Comparison of ENCODE assay signal across 8 mouse cellular contexts in the genomic region with DNA sequence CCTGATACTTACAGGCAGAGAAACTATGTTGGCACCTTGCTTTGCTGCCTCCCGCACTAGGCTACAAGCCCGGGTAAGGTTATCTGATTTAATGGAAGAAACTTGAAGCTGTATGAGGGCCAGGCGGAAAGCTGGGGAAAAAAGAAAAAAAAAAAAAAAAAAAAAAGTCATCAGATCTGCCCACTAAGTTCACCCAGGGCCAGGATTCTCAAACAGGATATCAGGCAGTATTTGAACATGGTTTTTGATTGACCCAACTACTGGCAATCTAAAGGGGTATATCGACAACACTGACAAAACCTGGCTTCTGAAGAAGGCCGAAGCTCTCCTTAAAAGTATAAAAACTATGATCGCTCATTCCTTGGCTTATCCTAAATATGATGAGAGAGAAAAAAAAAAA. TPM values are rescaled to one million over a fixed set of nuclear protein-coding genes. Genes with fewer than 3 reads are reported as not detected.
A peak's percentile ranks its signal among the peaks of the same experiment; 100 is the strongest.
DNase-seq lines count a peak whose midpoint lies in the region; ATAC-seq lines count a peak whose summit lies in the region.

No protein-coding gene starts in this region.

- peak overlapping the region; percentile 63 for H3K4me2 ChIP-seq in kidney, embryonic 16.5 days (replicated peaks; ENCODE audit: low read depth, low read length)
- H3K4me2 ChIP-seq in forebrain, embryonic 12.5 days = peak overlapping the region; percentile 74; the same call in 1 of the 2 replicates
- H3K4me2 ChIP-seq in limb, embryonic 12.5 days = peak overlapping the region; percentile 67
- peak overlapping the region; percentile 72 for H3K4me2 ChIP-seq in neural tube, embryonic 12.5 days (replicated peaks)

- peaks cover 13% of the 10 kb centered on the region for H3K4me1 ChIP-seq in kidney, embryonic 16.5 days (ENCODE audit: insufficient read depth, low read length)
- H3K4me1 ChIP-seq in forebrain, embryonic 12.5 days = peaks cover 10% of the 10 kb centered on the region
- no peaks in the 10 kb centered on the region; the same call in none of the 2 replicates for H3K4me1 ChIP-seq in limb, embryonic 12.5 days (replicated peaks)
- no peaks in the 10 kb centered on the region for H3K4me1 ChIP-seq in neural tube, embryonic 12.5 days

- H3K4me3 ChIP-seq in kidney, embryonic 16.5 days (ENCODE audit: low read length) = peak overlapping the region; percentile 84
- H3K4me3 ChIP-seq in forebrain, embryonic 12.5 days (replicated peaks) = no peak overlapping the region
- peak overlapping the region; percentile 78 for H3K4me3 ChIP-seq in limb, embryonic 12.5 days (replicated peaks)
- H3K4me3 ChIP-seq in neural tube, embryonic 12.5 days = no peak overlapping the region

- peaks cover 11% of the 10 kb centered on the region for H3K36me3 ChIP-seq in kidney, embryonic 16.5 days (ENCODE audit: insufficient read depth, low read length)
- H3K36me3 ChIP-seq in forebrain, embryonic 12.5 days (replicated peaks) = peaks cover 12% of the 10 kb centered on the region
- H3K36me3 ChIP-seq in limb, embryonic 12.5 days = peaks cover 35% of the 10 kb centered on the region
- H3K36me3 ChIP-seq in neural tube, embryonic 12.5 days = peaks cover 5% of the 10 kb centered on the region; the same call in 1 of the 2 replicates

- no peak for DNase-seq in kidney, adult 9 months
- no peak for DNase-seq in cerebellum, adult 11 months
- no peak for DNase-seq in adrenal gland, postnatal 25 days
- DNase-seq in c-Kit-positive CD71-positive TER-119-positive erythroid progenitor cells, embryonic 14.5 days (ENCODE audit: low spot score) = no peak

- H3K27ac ChIP-seq in kidney, embryonic 16.5 days (ENCODE audit: low read length) = peak overlapping the region; percentile 93; the same call in 1 of the 2 replicates
- H3K27ac ChIP-seq in forebrain, embryonic 12.5 days = no peak overlapping the region
- H3K27ac ChIP-seq in limb, embryonic 12.5 days = peak overlapping the region; percentile 94; the same call in 1 of the 2 replicates
- no peak overlapping the region for H3K27ac ChIP-seq in neural tube, embryonic 12.5 days

- H3K27me3 ChIP-seq in kidney, embryonic 16.5 days (ENCODE audit: insufficient read depth, low read length) = no peaks in the 10 kb centered on the region
- no peaks in the 10 kb centered on the region for H3K27me3 ChIP-seq in forebrain, embryonic 12.5 days
- no peaks in the 10 kb centered on the region for H3K27me3 ChIP-seq in limb, embryonic 12.5 days
- H3K27me3 ChIP-seq in neural tube, embryonic 12.5 days (replicated peaks) = no peaks in the 10 kb centered on the region

- H3K9me3 ChIP-seq in kidney, embryonic 16.5 days (ENCODE audit: low read length) = no peaks in the 10 kb centered on the region
- H3K9me3 ChIP-seq in forebrain, embryonic 12.5 days = no peaks in the 10 kb centered on the region
- no peaks in the 10 kb centered on the region for H3K9me3 ChIP-seq in limb, embryonic 12.5 days
- no peaks in the 10 kb centered on the region for H3K9me3 ChIP-seq in neural tube, embryonic 12.5 days

- 79% methylated on average over 6 of the region's 6 CpGs for WGBS in kidney, embryonic 16.5 days
- WGBS in forebrain, embryonic 12.5 days = 89% methylated on average over 6 of the region's 6 CpGs
- WGBS in limb, embryonic 12.5 days = 84% methylated on average over 6 of the region's 6 CpGs
- 88% methylated on average over 6 of the region's 6 CpGs for WGBS in neural tube, embryonic 12.5 days

- no peak for ATAC-seq in kidney, embryonic 16.5 days (ENCODE audit: low FRiP score, low TSS enrichment)
- ATAC-seq in forebrain, embryonic 12.5 days (ENCODE audit: low FRiP score) = no peak
- ATAC-seq in limb, embryonic 12.5 days (ENCODE audit: insufficient number of reproducible peaks, insufficient read depth, low FRiP score, low TSS enrichment, low read depth) = no peak
- ATAC-seq in neural tube, embryonic 12.5 days (ENCODE audit: low FRiP score, low read depth) = no peak

- H3K9ac ChIP-seq in kidney, embryonic 16.5 days (replicated peaks; ENCODE audit: low read length) = no peak overlapping the region; the same call in 1 of the 2 replicates
- no peak overlapping the region for H3K9ac ChIP-seq in forebrain, embryonic 12.5 days
- no peak overlapping the region for H3K9ac ChIP-seq in limb, embryonic 12.5 days (replicated peaks)
- H3K9ac ChIP-seq in neural tube, embryonic 12.5 days = no peak overlapping the region

RNA-seq across cellular contexts. Expression of a gene that starts 1.1 kb away (rescaled TPM):
- 110 and 115 TPM in 2 replicates for polyA plus RNA-seq in kidney, embryonic 16.5 days (2015; fragmentation: Nextera tagmentation; extraction: Ambion mirVana)
- polyA plus RNA-seq in forebrain, embryonic 12.5 days (2016; fragmentation: Nextera tagmentation; extraction: Ambion mirVana) = 46.0 and 48.2 TPM in 2 replicates
- polyA plus RNA-seq in limb, embryonic 12.5 days (2016; fragmentation: Nextera tagmentation; extraction: Ambion mirVana) = 78.4 and 85.1 TPM in 2 replicates
- 38.1 and 41.6 TPM in 2 replicates for polyA plus RNA-seq in neural tube, embryonic 12.5 days (2016; fragmentation: Nextera tagmentation; extraction: Ambion mirVana)
- 53.2 and 61.0 TPM in 2 replicates for total RNA-seq in adrenal gland, postnatal 25 days (2021)

RNA-seq across cellular contexts. Expression of a gene that starts 44.6 kb away (rescaled TPM):
- polyA plus RNA-seq in kidney, embryonic 16.5 days (2015; fragmentation: Nextera tagmentation; extraction: Ambion mirVana) = 39.2 and 44.4 TPM in 2 replicates
- polyA plus RNA-seq in forebrain, embryonic 12.5 days (2016; fragmentation: Nextera tagmentation; extraction: Ambion mirVana) = 62.6 and 62.7 TPM in 2 replicates
- polyA plus RNA-seq in limb, embryonic 12.5 days (2016; fragmentation: Nextera tagmentation; extraction: Ambion mirVana) = 58.4 and 58.8 TPM in 2 replicates
- polyA plus RNA-seq in neural tube, embryonic 12.5 days (2016; fragmentation: Nextera tagmentation; extraction: Ambion mirVana) = 65.1 and 71.1 TPM in 2 replicates
- total RNA-seq in adrenal gland, postnatal 25 days (2021) = 51.5 and 55.6 TPM in 2 replicates

Comparison
In these comparisons a context has a peak if more than half of its experiments do, and no peak if none do; other contexts are left out.
1. H3K27ac ChIP-seq: peak in kidney, embryonic 16.5 days (single experiment) and limb, embryonic 12.5 days (single experiment); none in forebrain, embryonic 12.5 days (single experiment) and neural tube, embryonic 12.5 days (single experiment).
2. H3K4me3 ChIP-seq: peak in kidney, embryonic 16.5 days (single experiment) and limb, embryonic 12.5 days (single experiment); none in forebrain, embryonic 12.5 days (single experiment) and neural tube, embryonic 12.5 days (single experiment).
3. Peak in every context shown above with its lines, with median percentiles within 50 percentile points of each other: H3K4me2 ChIP-seq.